Mouse (Mus musculus) heart, adult 2 months (tissue): ENCODE measurements around the gene Med27.

Source experiments
- CTCF ChIP-seq: fragments of 200-600 bp; IDR thresholded peaks from 2 replicates; pipeline ENCODE4 v1.8.1; 2022; ENCODE audit warnings: antibody characterized with exemption, mild to moderate bottlenecking, moderate library complexity
- EP300 ChIP-seq: fragments of 200-500 bp; IDR thresholded peaks from 2 replicates; pipeline ENCODE4 v1.6.1; 2011; ENCODE audit warnings: low read depth, low read length, control low read depth; ENCODE audit not compliant: insufficient read depth
- POLR2A ChIP-seq: fragments of 200-500 bp; IDR thresholded peaks from 2 replicates; pipeline ENCODE4 v1.6.1; 2011; ENCODE audit warnings: mild to moderate bottlenecking, low read depth, low read length, control low read depth; ENCODE audit not compliant: insufficient read depth

DNA sequence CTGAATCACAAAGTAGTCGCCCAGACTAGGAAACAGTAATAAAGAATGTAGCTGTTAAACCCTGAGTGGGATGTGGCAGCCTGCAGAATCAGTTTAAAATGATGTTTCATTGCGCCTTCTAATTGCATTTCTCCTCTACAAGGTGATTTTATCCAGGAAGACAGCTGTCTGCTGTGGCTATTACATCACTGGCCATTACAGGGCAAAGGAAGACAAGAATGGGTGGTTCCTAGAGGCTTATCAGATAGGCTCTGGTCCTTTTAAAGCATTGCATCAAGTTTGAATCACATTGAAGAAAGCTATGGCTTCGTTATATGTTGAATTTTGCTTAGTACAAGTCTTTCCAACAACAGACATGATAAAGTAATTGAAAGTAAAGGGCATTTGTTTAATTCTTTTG is 76.4 kb downstream of the Med27 start:
- no peak for TF ChIP-seq CTCF
- no peak for TF ChIP-seq EP300
- no peak for TF ChIP-seq POLR2A
